Mouse (Mus musculus): ENCODE measurements around the gene Rac2. TPM values are rescaled to one million over a fixed set of nuclear protein-coding genes. Genes with fewer than 3 reads are reported as not detected.

The Rac2 gene
- 10 to 100 TPM in 1 of 2 experiments, 1 to 10 TPM in 1; 1.7 to 12.4 TPM for total RNA-seq (2021)
- long read RNA-seq, experiment 1, transcript Rac2-201 (7 exons, 3,038 nt) = major isoform, 8 of 14 reads
- long read RNA-seq, experiment 1, partial matches to known transcripts = 3 of 14 reads
- long read RNA-seq, experiment 1, other reads (novel, unspliced or antisense) = 3 of 14 reads
- long read RNA-seq, experiment 2, partial matches to known transcripts = 4 of 7 reads
- long read RNA-seq, experiment 2, other reads (novel, unspliced or antisense) = 0 of 7 reads

DNA sequence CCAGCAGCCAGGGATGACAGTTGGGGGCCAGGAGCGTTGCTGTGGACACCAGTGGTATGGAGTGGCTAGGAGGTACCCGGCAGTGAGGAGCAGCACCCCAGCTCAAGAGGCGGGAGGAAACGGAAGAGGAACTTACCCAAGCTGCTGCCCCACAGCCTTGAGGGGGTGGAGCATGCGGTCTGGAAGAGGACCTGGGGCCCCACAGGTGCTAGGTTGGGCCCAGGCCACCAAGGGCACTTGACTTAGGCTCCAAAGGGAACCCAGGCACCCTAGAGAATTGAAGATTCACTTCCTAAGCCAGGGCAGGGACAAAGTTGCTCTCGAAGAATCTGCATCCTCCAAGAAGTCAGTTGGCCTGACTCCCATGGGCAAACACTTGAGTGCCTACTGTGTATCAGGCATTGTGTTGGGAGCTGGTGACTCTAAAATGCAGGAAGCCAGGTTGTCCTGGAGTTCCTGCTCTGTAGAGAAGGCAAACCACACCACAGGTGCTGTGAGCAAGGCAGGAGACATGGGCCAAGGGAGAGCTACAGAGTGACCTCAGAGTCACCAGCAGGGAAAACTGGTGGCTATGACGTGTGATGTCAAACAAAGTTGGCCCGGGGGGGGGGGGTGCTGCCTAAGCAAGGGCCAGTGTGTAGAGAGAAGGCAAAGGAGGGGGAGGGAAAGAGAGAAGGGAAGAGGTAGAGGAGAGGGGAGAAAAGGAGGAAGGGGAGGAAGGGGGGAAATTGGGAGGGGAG lies at the start of gene Rac2:
Rac2 (minus strand) TSS at position 126 of the 740 bp plus-strand sequence.
- DNase-seq = no peak

DNA sequence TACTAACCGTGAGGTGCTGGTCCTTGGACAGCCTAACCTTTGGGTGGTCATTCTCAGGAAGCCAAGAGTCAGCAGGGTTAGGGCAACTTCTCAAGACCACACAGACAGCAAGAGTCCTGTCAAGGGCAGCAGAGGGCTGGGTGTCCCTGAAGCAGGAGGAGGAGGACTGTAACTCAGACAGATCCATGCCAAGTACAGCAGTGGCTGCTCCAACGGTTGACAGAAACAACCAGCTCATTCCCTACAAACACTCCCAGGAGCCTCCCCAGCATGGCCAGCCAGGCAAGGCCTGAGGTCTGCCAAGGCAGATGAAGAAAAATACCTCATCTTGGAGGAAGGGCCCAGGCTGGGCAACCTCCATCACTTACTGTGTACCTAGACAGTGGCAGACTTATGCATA lies 44.4 kb upstream of the Rac2 start:
- no peak for DNase-seq

- DNase-seq = no peak
Observed at GRCm38 (mm10) chr15:78614536-78614935, 42.0 kb upstream of the Rac2 start.

DNA sequence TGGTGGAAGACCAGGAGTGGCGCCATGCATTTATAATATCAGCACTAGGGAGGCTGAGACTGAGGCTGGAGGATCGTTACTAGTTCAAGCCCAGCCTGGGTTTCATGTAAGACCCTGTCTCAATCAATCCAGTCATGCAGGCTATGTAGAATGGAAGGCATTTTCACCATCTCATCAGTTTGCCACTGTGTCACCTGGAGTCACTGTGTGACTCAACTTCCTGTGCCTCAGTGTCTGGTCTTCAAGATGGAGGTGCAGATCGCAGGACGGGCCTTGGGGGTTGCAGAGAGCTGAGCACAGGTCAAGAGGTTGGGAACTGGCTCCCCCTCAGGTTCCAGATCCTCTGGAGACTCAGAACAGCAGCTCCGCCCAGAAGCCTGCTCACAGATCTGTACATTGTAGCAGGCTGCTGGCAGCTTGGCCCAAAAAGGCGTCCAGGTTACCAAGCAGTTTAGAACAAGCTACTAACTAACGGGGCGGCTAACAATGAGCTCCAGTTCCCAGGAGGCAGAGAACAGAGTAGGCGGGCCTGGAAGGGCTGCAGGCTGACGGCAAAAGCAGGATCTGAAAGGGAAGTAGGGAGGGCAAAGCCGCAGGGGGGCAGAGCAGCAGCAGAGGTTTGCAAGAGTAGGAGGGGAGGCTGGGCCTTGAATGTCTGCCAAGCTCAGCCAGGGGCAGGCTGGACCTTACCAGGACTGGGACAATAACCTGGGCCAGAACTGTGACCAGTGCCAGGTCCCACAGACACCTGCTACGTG lies 38.3 kb upstream of the Rac2 start:
- no peak for DNase-seq

DNA sequence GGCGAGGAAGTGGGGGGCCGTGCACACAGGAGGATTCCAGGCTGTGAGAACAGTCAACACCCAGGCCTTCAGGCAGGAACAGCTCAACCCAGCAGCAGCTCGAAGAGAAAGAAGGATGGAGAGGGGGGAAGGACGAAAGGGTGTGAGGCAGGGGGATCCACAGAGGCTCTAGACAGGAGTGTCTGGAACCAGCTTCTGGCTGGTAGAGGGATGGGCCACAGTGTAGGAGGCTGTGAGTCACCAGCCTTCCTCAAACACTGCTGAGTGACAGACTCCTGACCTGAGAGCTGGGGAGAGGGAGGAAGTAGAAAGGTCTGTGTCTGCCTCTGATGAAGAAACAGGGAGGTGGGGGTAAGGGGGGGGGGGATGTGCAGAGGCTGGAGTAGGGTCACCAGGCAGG lies 34.9 kb upstream of the Rac2 start:
- DNase-seq = no peak

DNA sequence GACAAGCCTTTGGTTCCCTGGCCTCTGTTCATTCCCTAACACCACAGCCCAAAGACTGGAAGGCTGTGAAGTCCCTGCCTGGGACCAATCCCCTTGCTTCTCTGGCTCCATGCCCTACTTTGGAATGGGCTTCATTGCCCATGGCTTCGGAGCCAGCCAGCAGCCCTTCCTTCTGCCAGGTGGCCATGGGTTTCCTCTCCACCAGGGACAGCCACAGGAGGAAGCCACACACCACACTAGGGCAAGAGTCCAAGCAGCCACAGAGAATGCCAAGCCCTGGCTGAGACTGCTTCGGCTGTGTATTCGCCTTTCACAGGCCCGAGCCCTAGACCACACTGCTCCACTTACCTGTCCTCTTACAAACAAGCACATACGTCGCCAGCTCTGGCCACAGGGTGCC lies 33.5 kb upstream of the Rac2 start:
- DNase-seq = peak; percentile 40

- no peak for DNase-seq
Observed at GRCm38 (mm10) chr15:78605371-78605791, 32.8 kb upstream of the Rac2 start.

DNA sequence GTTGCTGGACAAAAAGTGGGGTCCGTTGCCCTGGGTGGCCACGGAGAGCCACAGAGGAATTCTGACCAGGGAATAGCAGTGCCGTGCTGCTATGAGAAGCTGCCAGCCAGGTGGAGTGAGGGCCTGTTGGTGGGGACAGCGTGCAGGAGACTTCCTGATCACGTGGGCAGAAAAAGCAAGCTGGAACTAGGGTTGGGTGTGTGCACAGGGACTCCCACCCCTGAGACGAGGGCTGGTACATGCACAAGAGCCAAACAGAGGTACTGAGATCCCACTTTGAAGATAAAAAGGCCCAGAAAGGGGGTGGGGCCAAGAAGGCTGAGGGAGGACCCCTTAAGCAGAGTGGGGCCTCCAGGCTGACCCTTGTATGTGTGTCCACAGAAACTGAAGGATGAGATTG lies 31.7 kb upstream of the Rac2 start:
- no peak for DNase-seq

GRCm38 (mm10) chr15:78601180-78601579 lies 28.6 kb upstream of the Rac2 start:
- no peak for DNase-seq

GRCm38 (mm10) chr15:78599529-78600193 lies 27.1 kb upstream of the Rac2 start:
- no peak for DNase-seq

DNA sequence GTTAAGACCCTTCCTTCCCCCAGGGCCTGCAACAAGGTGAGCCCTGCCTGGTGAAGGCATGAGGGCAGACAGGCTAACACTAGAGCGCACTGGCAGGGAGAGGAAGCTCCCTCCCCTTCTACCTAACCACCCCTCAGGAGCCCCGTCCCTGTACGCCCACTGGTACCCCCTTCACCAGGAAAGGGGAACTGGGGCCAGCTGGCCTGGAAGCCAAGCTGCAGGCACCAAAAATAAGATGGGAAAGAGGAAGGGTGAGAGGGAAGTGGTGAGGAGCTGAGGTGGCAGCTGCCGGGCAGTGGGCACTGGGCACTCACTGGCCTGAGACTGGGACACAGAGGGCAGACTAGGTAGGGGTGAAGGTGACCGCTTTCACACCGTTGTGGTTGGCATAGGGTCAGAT lies 26.5 kb upstream of the Rac2 start:
- DNase-seq = no peak

DNA sequence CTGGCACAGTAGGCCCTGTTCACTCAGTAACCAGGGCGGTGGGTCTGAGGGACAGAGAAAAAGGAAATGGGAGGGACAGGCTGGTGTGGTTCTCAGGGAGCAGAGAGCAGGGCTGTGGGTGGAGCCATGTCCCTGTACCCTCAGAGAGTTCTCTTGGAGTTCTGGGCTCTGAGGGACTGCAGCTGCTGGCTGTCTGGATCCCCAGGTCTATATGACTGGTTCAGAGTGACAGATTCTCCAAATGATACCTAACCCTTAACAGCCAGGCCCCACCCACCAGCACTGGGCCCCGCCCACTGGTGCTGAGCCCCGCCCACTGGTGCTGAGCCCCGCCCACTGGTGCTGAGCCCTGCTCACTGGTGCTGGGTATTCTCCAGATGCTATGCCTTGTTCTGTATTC lies 25.1 kb upstream of the Rac2 start:
- DNase-seq = peak; percentile 43

DNA sequence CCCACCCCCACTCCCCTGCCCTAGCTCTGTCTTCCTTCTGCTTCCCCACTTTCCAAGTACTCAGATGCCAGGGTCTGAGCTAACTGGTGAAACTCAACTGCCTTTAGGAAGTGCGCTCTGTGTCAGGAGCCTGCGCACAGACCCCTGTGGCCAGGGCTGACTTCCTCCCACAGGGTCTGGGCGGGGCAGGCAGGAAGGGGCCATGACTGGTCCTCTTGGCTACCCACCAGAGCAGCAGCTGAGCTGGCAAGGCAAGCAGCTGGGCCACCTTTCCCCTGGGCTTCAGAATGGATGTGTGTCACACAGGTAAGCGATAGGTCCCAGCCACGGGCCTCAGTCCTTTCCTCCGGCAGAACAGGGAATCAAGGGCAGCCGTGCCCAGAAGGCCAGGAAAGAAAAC lies 24.3 kb upstream of the Rac2 start, which contains the start of gene Cyth4:
Cyth4 (plus strand) TSS at position 134 of the 400 bp plus-strand sequence.
- peak; percentile 31 for DNase-seq

- no peak for DNase-seq
Observed at GRCm38 (mm10) chr15:78596504-78596903, 23.9 kb upstream of the Rac2 start.

GRCm38 (mm10) chr15:78595468-78595867 lies 22.9 kb upstream of the Rac2 start:
- no peak for DNase-seq

DNA sequence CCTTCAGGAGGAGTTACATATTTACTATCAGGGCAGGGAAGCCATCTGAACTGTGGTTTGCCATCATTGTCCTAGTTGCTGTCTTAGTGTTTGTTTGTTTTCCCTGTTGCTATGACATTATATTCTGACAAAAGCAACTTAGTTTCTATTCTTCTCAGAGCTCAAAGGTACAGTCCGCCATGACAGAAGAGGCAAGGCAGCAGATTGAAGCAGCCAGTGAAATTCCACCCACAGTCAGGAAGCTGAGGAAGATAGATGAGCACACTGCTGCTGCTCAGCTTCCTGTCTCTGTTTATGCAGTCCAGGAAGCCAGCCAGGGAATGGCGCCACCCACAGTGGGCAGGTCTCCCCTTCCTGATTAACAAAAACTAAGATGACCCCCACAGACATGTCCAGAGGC lies 22.2 kb upstream of the Rac2 start:
- DNase-seq = no peak

DNA sequence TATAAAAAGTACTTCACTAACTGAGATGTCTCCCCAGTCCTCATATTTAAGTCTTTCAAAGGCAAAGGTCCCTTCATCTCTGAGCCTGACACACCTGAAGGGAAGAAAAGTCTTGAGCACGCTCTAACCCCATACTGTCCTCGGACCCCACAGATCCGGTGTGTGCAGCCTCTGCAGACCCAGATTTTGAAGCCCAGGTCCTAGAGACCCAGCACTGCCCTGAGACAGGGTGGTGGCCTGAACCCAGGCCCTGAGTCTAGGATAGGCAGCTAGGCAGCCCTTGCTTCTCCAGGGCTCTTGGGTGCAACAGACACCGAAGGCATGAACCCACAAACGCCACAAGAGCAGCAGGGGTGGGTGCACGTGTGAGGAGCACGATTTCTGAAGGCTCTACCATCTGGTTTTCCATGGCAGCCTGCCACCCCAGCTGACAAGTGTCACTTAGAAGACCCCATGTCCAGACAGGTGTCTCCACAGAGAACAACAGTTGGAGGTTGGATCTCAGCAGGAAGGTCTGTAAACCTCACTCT lies 21.4 kb upstream of the Rac2 start:
- no peak for DNase-seq

DNA sequence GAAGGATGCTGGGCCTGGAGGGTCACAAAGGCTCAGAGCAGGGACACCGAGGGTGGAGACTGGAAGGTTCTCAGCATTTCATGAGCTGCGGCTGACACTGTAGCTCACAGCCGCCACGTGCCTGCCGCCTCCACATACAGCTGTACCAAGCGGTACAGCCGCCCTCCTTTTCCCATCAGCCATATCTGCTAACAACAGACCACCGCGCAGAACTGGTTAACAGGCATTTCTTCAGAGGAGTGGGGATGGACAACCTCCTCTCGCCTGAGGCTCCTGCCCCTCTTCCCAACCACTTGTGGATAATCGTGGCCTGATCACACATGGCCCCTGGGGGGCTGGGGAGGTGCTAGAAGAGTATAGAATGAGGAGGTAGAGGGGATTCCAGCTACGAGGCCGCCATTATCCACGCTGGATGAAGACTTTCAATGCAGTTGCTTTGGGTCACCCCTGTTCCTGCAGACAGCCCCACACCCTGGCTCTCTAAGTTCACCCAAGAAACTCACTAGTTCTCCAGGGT lies 19.9 kb upstream of the Rac2 start:
- DNase-seq = no peak

DNA sequence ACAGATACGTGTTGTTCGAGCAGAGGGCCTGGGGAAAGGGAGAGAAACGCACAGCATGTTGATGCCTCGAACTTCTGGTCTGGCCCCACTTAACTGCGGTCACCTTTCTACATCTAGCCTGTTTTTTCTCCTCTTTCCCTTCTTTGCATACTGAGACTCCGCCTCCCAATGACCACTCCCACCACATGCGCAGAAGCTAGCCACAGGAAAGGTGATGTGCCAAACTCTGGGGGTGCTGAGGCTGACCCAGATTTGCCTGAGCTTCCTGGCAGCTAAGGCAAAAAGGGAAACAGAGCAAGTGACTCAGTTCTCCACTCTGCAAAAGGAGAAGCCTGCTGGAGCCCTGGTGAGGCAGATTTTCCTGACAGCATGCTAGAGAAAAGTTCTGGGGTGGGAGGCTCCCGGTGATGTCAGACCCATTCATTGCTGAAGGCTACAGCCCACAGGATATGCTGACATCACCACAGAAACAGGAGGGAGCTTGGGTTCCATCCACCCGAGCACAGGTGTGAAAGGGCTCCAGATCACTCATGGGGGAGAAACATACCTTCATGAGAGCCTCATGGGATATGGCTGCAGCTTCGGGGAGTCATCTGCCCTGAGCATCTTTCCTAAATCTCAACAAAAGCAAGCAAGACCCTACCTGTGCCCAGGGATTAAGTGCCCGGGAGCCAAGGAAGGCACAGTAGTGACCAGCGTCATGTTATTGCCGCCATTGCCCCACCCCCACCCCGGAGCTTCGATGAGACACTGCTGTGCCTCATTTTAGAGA lies 19.3 kb upstream of the Rac2 start:
- no peak for DNase-seq

- DNase-seq = no peak
Observed at GRCm38 (mm10) chr15:78590785-78591184, 18.2 kb upstream of the Rac2 start.

- no peak for DNase-seq
Observed at GRCm38 (mm10) chr15:78589936-78590335, 17.4 kb upstream of the Rac2 start.
